Mouse (Mus musculus): ENCODE data around the gene Pakap. TPM values are rescaled to one million over a fixed set of nuclear protein-coding genes. Genes with fewer than 3 reads are reported as not detected.

Pakap gene
- polyA plus RNA-seq, 1 experiment, result 7.1 TPM

DNA sequence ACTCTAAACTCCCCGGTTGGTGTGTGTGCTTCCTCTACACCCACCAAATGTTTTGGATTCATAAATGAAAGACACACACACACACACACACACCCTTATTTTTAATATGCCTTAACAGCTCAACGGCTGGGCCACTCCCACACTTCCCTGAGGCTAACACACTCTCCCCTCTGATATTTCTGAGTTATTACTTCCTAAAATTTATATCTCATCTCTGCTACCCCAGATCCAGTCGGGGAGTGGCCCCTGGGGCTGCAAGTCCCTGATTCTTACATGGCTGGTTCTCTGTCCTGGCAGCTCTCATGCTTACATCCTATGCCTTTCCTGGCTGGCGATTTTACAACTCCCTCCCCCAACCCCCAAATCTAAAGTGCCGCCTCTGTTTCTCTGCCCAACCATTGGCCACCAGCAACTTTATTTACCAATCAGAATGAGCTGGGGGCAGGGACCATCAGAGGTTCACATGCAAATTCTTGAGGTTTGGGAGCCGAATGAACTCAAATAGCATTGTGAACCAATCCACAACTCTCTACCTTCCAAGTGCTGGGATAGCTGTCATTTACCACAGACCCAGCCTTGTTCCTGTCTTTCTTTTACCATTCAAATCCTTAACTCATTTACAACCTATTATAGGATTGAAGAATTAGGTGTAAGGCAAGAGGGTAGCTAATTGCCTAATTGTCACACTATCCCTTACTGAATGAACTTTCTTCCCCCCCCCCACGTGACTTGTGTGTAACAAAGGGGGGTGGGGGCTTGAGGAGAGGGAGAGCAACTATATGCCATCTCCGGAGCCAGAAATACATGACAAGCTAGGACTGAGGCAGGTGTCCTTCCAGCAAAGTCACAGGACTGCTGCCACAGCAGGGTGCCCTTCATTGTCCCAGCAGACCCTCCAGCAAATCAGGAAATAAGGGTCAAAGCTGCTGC, 351.8 kb downstream of the Pakap start:
- Histone ChIP-seq H3K4me3 (ENCODE audit: insufficient read depth, poor library complexity, severe bottlenecking) (no peak overlapping the region), H3K79me3 (ENCODE audit: low read depth) (no peaks in the 10 kb centered on the region), H3K27me3 (ENCODE audit: control insufficient read depth, insufficient read depth, insufficient read length) (no peaks in the 10 kb centered on the region), H3K36me3 (ENCODE audit: control insufficient read depth, insufficient read depth) (no peaks in the 10 kb centered on the region), H3K79me2 (ENCODE audit: control insufficient read depth, insufficient read depth) (no peaks in the 10 kb centered on the region), H3ac (ENCODE audit: control insufficient read depth, insufficient read length, low read depth) (no peak overlapping the region)
- TF ChIP-seq MYOG (IDR thresholded peaks at IDR 0.05; ENCODE audit: control insufficient read depth, extremely low read depth, insufficient read length) (no peak), USF1 (IDR thresholded peaks at IDR 0.05; ENCODE audit: low read depth) (no peak), CEBPB (IDR thresholded peaks at IDR 0.05; ENCODE audit: low read depth) (no peak), MYOD1 (IDR thresholded peaks at IDR 0.05; ENCODE audit: control insufficient read depth, insufficient read length, low read depth) (no peak), MAX (IDR thresholded peaks at IDR 0.05) (no peak)

GRCm38 (mm10) chr4:57920522-57920921, 352.5 kb downstream of the Pakap start:
- TF ChIP-seq MYOD1 (IDR thresholded peaks at IDR 0.05; ENCODE audit: control insufficient read depth, insufficient read length, low read depth), result no peak
- no peak for TF ChIP-seq FOSL1 (IDR thresholded peaks at IDR 0.05; ENCODE audit: insufficient read depth, low read length, poor library complexity, severe bottlenecking)
- TF ChIP-seq MYOG (IDR thresholded peaks at IDR 0.05; ENCODE audit: control insufficient read depth, extremely low read depth, insufficient read length), result no peak
- no peak for TF ChIP-seq USF1 (IDR thresholded peaks at IDR 0.05; ENCODE audit: low read depth)
- TF ChIP-seq CEBPB (IDR thresholded peaks at IDR 0.05; ENCODE audit: low read depth), result no peak
- TF ChIP-seq CTCF (IDR thresholded peaks at IDR 0.05; ENCODE audit: control insufficient read depth, insufficient read depth, insufficient read length), result no peak
- no peak for TF ChIP-seq MAX (IDR thresholded peaks at IDR 0.05)
- Histone ChIP-seq H3K79me3 (ENCODE audit: low read depth) (no peaks in the 10 kb centered on the region), H3K4me3 (ENCODE audit: insufficient read depth, poor library complexity, severe bottlenecking) (no peak overlapping the region), H3K79me2 (ENCODE audit: control insufficient read depth, insufficient read depth) (no peaks in the 10 kb centered on the region), H3ac (ENCODE audit: control insufficient read depth, insufficient read length, low read depth) (no peak overlapping the region), H3K27me3 (ENCODE audit: control insufficient read depth, insufficient read depth, insufficient read length) (no peaks in the 10 kb centered on the region), H3K36me3 (ENCODE audit: control insufficient read depth, insufficient read depth) (no peaks in the 10 kb centered on the region)

DNA sequence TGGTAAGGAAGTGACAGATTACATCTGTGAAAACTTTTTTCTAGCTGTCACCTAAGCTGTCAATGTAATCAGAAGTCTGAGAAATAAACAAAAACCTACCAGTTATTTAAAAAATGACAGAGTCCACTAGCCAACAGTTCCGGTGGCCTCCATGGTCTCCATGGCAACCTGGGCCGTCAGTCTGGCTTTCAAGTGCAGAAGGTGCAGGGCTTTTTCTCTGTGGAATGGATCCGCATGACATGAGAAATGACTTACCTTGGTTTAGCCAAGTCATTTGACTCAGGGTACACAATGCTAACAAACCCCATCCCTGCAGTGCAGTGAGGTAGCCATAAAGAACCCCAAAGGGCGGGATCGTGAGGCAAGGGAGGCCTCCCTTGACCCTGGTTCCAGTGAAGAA, 354.2 kb downstream of the Pakap start:
- Histone ChIP-seq H3ac (ENCODE audit: control insufficient read depth, insufficient read length, low read depth) (no peak overlapping the region), H3K36me3 (ENCODE audit: control insufficient read depth, insufficient read depth) (no peaks in the 10 kb centered on the region), H3K79me2 (ENCODE audit: control insufficient read depth, insufficient read depth) (no peaks in the 10 kb centered on the region), H3K27me3 (ENCODE audit: control insufficient read depth, insufficient read depth, insufficient read length) (no peaks in the 10 kb centered on the region), H3K79me3 (ENCODE audit: low read depth) (no peaks in the 10 kb centered on the region), H3K4me3 (ENCODE audit: insufficient read depth, poor library complexity, severe bottlenecking) (no peak overlapping the region)
- no peak for TF ChIP-seq CEBPB (IDR thresholded peaks at IDR 0.05; ENCODE audit: low read depth)
- no peak for TF ChIP-seq MAX (IDR thresholded peaks at IDR 0.05)
- TF ChIP-seq MYOG (IDR thresholded peaks at IDR 0.05; ENCODE audit: control insufficient read depth, extremely low read depth, insufficient read length), result no peak
- no peak for TF ChIP-seq CTCF (IDR thresholded peaks at IDR 0.05; ENCODE audit: control insufficient read depth, insufficient read depth, insufficient read length)
- no peak for TF ChIP-seq FOSL1 (IDR thresholded peaks at IDR 0.05; ENCODE audit: insufficient read depth, low read length, poor library complexity, severe bottlenecking)
- TF ChIP-seq USF1 (IDR thresholded peaks at IDR 0.05; ENCODE audit: low read depth), result no peak
- no peak for TF ChIP-seq MYOD1 (IDR thresholded peaks at IDR 0.05; ENCODE audit: control insufficient read depth, insufficient read length, low read depth)

DNA sequence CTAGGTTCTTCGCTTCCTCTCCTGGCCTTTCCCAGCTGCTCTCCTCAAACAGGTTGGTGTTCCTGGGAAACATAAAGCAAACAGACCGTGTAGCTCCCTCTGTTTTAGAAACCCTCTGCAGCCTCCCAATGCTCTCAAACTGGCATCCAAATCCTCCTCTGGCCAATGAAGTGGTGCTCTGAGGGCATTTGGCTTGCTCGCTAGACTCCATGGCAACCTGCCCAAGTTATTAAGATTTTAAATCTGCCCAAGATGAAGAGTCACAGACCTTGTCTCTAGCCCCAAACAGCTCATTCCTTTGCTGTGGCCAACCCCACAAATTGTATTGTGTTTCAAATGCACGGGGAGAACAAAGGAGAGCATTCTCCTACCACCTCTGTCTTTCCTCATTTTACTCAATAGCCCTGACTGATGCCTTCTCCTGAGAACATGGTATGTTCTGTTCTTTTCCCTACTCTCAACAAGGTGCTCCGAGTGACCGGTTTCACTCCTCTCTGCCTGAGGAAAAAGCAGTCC, 356.6 kb downstream of the Pakap start:
- Histone ChIP-seq H3K79me2 (ENCODE audit: control insufficient read depth, insufficient read depth) (no peaks in the 10 kb centered on the region), H3K27me3 (ENCODE audit: control insufficient read depth, insufficient read depth, insufficient read length) (no peaks in the 10 kb centered on the region), H3ac (ENCODE audit: control insufficient read depth, insufficient read length, low read depth) (no peak overlapping the region), H3K79me3 (ENCODE audit: low read depth) (no peaks in the 10 kb centered on the region), H3K36me3 (ENCODE audit: control insufficient read depth, insufficient read depth) (no peaks in the 10 kb centered on the region), H3K4me3 (ENCODE audit: insufficient read depth, poor library complexity, severe bottlenecking) (no peak overlapping the region)
- no peak for TF ChIP-seq FOSL1 (IDR thresholded peaks at IDR 0.05; ENCODE audit: insufficient read depth, low read length, poor library complexity, severe bottlenecking)
- no peak for TF ChIP-seq CTCF (IDR thresholded peaks at IDR 0.05; ENCODE audit: control insufficient read depth, insufficient read depth, insufficient read length)
- TF ChIP-seq MAX (IDR thresholded peaks at IDR 0.05), result no peak
- no peak for TF ChIP-seq MYOG (IDR thresholded peaks at IDR 0.05; ENCODE audit: control insufficient read depth, extremely low read depth, insufficient read length)
- no peak for TF ChIP-seq CEBPB (IDR thresholded peaks at IDR 0.05; ENCODE audit: low read depth)
- no peak for TF ChIP-seq USF1 (IDR thresholded peaks at IDR 0.05; ENCODE audit: low read depth)
- TF ChIP-seq MYOD1 (IDR thresholded peaks at IDR 0.05; ENCODE audit: control insufficient read depth, insufficient read length, low read depth), result no peak

DNA sequence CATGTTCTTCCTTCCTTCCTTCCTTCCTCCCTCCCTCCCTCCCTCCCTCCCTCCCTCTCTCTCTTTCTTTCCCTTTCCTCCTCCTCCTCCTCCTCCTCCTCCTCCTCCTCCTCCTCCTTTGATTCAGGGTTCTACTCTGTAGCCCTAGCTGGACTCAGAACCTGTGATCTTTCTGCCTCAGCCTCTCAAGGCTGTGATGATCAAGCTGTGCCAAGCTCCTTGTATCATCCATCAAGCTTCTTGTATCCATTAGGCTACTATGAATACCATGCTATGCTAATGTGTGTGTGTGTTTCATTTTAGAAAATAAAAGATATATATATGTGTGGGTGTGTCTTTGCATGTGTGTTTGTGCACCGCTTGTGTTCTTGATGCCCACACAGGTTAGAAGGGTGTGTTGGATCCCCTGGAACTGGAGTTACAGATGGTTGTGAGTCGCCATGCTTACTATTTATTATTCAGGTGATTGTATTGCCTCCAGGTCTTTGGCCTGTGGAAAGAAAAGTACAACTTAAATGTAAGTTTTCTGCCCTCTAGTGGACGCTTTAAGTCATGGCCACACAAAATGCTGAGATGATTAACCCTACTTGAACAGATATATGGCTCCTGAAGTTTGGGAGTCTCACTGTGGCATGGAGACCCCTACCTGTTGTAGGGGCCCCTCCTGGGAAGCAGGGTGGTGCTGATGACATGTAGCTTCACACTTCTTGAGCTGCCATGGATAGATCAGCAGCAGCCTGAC, 359.7 kb downstream of the Pakap start:
- no peaks in the 10 kb centered on the region for H3K79me2 ChIP-seq (ENCODE audit: control insufficient read depth, insufficient read depth)
- H3K27me3 ChIP-seq (ENCODE audit: control insufficient read depth, insufficient read depth, insufficient read length), result no peaks in the 10 kb centered on the region
- no peak for TF ChIP-seq MYOD1 (IDR thresholded peaks at IDR 0.05; ENCODE audit: control insufficient read depth, insufficient read length, low read depth)
- no peak for TF ChIP-seq FOSL1 (IDR thresholded peaks at IDR 0.05; ENCODE audit: insufficient read depth, low read length, poor library complexity, severe bottlenecking)
- no peak for TF ChIP-seq MYOG (IDR thresholded peaks at IDR 0.05; ENCODE audit: control insufficient read depth, extremely low read depth, insufficient read length)
- TF ChIP-seq CEBPB (IDR thresholded peaks at IDR 0.05; ENCODE audit: low read depth), result no peak
- TF ChIP-seq CTCF (IDR thresholded peaks at IDR 0.05; ENCODE audit: control insufficient read depth, insufficient read depth, insufficient read length), result no peak
- TF ChIP-seq USF1 (IDR thresholded peaks at IDR 0.05; ENCODE audit: low read depth), result no peak
- no peak for TF ChIP-seq MAX (IDR thresholded peaks at IDR 0.05)
- H3ac ChIP-seq (ENCODE audit: control insufficient read depth, insufficient read length, low read depth), result no peak overlapping the region
- no peaks in the 10 kb centered on the region for H3K79me3 ChIP-seq (ENCODE audit: low read depth)
- no peaks in the 10 kb centered on the region for H3K36me3 ChIP-seq (ENCODE audit: control insufficient read depth, insufficient read depth)
- no peak overlapping the region for H3K4me3 ChIP-seq (ENCODE audit: insufficient read depth, poor library complexity, severe bottlenecking)
